Mouse (Mus musculus) layer of hippocampus, adult 18-20 months (tissue): ENCODE data around the gene Adh1. TPM values are rescaled to one million over a fixed set of nuclear protein-coding genes. Genes with fewer than 3 reads are reported as not detected.

ENCODE experiments used
- total RNA-seq, 2 experiments: library from RNA; stranded (reverse); gene quantifications; 2 replicates each; pipeline ENCODE4 v1.2.3; 2021

Adh1 gene
- total RNA-seq, 2 experiments from 2014 or later: 0.53 to 0.74 TPM

Other genes with a start within 250 kb of the Adh1 start
- 1 to 10 TPM; 1.3 to 1.8 TPM for gene 1110002E22Rik, start 195.9 kb upstream of the Adh1 start, total RNA-seq
- gene Gm5105, start 193.6 kb upstream of the Adh1 start, total RNA-seq: not detected
- gene Trmt10a, start 117.5 kb upstream of the Adh1 start, total RNA-seq: 1 to 10 TPM; 4.6 to 5.1 TPM
- 1 to 10 TPM; 6.8 to 7.1 TPM for gene Mttp, start 116.0 kb upstream of the Adh1 start, total RNA-seq
- not detected for gene 4930579F01Rik, start 67.2 kb upstream of the Adh1 start, total RNA-seq
- under 1 TPM in 1 of 2 experiments, not detected in 1; 0.10 TPM for gene Adh7, start 43.2 kb upstream of the Adh1 start, total RNA-seq
- gene Adh6a, start 52.3 kb downstream of the Adh1 start, total RNA-seq: not detected
- gene Adh6b, start 80.8 kb downstream of the Adh1 start, total RNA-seq: under 1 TPM in 1 of 2 experiments, not detected in 1; 0.17 TPM
- not detected for gene Adh4, start 154.5 kb downstream of the Adh1 start, total RNA-seq
- 10 to 100 TPM; 64.0 to 72.6 TPM for gene Adh5, start 182.1 kb downstream of the Adh1 start, total RNA-seq
- gene Metap1, start 228.5 kb downstream of the Adh1 start, total RNA-seq: 10 to 100 TPM; 43.8 to 45.0 TPM